Mouse (Mus musculus) small intestine, adult 2 months (tissue): ENCODE measurements around the gene Hmgb4. TPM values are rescaled to one million over a fixed set of nuclear protein-coding genes. Genes with fewer than 3 reads are reported as not detected.

Experiments
- H3K27ac ChIP-seq: fragments of 200-500 bp; 2 replicates; pipeline ENCODE4 v1.5.1; 2012; ENCODE audit warnings: low read depth, low read length, control low read depth, inconsistent platforms; ENCODE audit not compliant: insufficient read depth
- H3K27me3 ChIP-seq: fragments of 200-500 bp; 2 replicates; pipeline ENCODE4 v1.6.1; 2012; ENCODE audit warnings: mild to moderate bottlenecking, moderate library complexity, low read length, inconsistent platforms; ENCODE audit not compliant: control insufficient read depth, insufficient read depth
- H3K36me3 ChIP-seq: fragments of 200-500 bp; 2 replicates; pipeline ENCODE4 v1.6.1; 2012; ENCODE audit warnings: mild to moderate bottlenecking, low read length, control low read depth, inconsistent platforms; ENCODE audit not compliant: control insufficient read depth, insufficient read depth
- H3K4me1 ChIP-seq: fragments of 200-500 bp; 2 replicates; pipeline ENCODE4 v1.6.1; 2012; ENCODE audit warnings: low read length, inconsistent platforms, mixed read lengths; ENCODE audit not compliant: control insufficient read depth, insufficient read depth, insufficient read length
- H3K4me3 ChIP-seq: fragments of 200-500 bp; 2 replicates; pipeline ENCODE4 v1.5.1; 2012; ENCODE audit warnings: low read depth, mild to moderate bottlenecking, control low read depth, inconsistent platforms, low read length, moderate library complexity
- CTCF ChIP-seq: fragments of 200-500 bp; IDR thresholded peaks from 2 replicates; pipeline ENCODE4 v1.5.1; 2012; ENCODE audit warnings: low read depth, mild to moderate bottlenecking, control low read depth, inconsistent platforms, low read length, moderate library complexity, mixed read lengths; ENCODE audit not compliant: insufficient replicate concordance, insufficient read length; ENCODE audit errors: extremely low read depth
- POLR2A ChIP-seq: fragments of 200-500 bp; IDR thresholded peaks from 2 replicates; pipeline ENCODE4 v1.6.1; 2012; ENCODE audit warnings: low read depth, mild to moderate bottlenecking, control low read depth, inconsistent platforms, low read length, moderate library complexity
- WGBS: fragments of 180-500 bp; shearing (Covaris S2); methylation state at CpG from one replicate; pipeline ENCODE4 v1.1.7; 2018; 5-methylcytosine and 5-hydroxymethylcytosine counted together
- polyA plus RNA-seq: library from polyadenylated mRNA; depleted of rRNA; stranded (reverse); fragments of >200 nt; gene quantifications from 2 replicates; pipeline ENCODE4 v1.2.3, GENCODE M21; 2012

Gene Hmgb4
- polyA plus RNA-seq, 1 experiment = not detected

- no peaks in the 10 kb centered on the region for H3K4me1 ChIP-seq
- H3K36me3 ChIP-seq = no peaks in the 10 kb centered on the region
- H3K4me3 ChIP-seq = no peak overlapping the region
- H3K27me3 ChIP-seq = no peaks in the 10 kb centered on the region
- no peak overlapping the region for H3K27ac ChIP-seq
- 38% methylated on average over 13 of the region's 13 CpGs for WGBS
- TF ChIP-seq POLR2A (no peak), CTCF (no peak)
Measured at GRCm38 (mm10) chr4:128227377-128228316, 33.1 kb downstream of the Hmgb4 start.

- H3K4me1 ChIP-seq = no peaks in the 10 kb centered on the region
- WGBS = 30% methylated on average over 6 of the region's 6 CpGs
- no peaks in the 10 kb centered on the region for H3K27me3 ChIP-seq
- no peak overlapping the region for H3K27ac ChIP-seq
- H3K36me3 ChIP-seq = no peaks in the 10 kb centered on the region
- TF ChIP-seq POLR2A = no peak
- no peak for TF ChIP-seq CTCF
- no peak overlapping the region for H3K4me3 ChIP-seq
Measured at GRCm38 (mm10) chr4:128224453-128224852, 36.3 kb downstream of the Hmgb4 start.

- no peaks in the 10 kb centered on the region for H3K36me3 ChIP-seq
- no peak for TF ChIP-seq POLR2A
- no peak for TF ChIP-seq CTCF
- no peak overlapping the region for H3K4me3 ChIP-seq
- WGBS = 73% methylated on average over 13 of the region's 13 CpGs
- no peaks in the 10 kb centered on the region for H3K27me3 ChIP-seq
- no peak overlapping the region for H3K27ac ChIP-seq
- H3K4me1 ChIP-seq = no peaks in the 10 kb centered on the region
Measured at GRCm38 (mm10) chr4:128217991-128218595, 42.7 kb downstream of the Hmgb4 start.
